Mouse (Mus musculus): Measurements from ENCODE around the gene Treh. TPM values are rescaled to one million over a fixed set of nuclear protein-coding genes. Genes with fewer than 3 reads are reported as not detected.
A peak's percentile ranks its signal among the peaks of the same experiment; 100 is the strongest.

Treh gene
- polyA plus RNA-seq, 1 experiment, result not detected

DNA sequence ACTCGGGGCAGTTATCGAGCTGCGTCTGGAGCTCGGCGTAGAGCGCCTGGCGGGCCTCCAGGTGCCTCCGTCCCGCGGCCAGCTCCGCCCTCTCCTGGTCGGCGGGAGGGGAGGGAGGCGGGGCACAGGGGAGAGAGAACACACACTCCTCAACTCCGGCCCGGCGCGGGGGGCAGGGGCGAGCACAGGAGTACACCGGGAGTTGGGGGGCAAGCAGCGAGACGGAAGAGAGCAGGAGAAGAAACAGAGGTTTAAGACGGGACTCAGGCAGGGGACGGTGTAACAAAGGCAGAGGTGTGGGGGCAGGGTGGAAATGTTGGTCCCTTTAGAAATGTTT, 35.4 kb downstream of the Treh start:
- H3K9me3 ChIP-seq (ENCODE audit: control insufficient read depth, low read length), result no peaks in the 10 kb centered on the region
- H3K4me3 ChIP-seq (replicated peaks), result peak overlapping the region; percentile 36
- H3K36me3 ChIP-seq (ENCODE audit: control insufficient read depth), result peaks cover 2% of the 10 kb centered on the region; the same call in 1 of the 2 replicates
- H3K27me3 ChIP-seq (ENCODE audit: control insufficient read depth), result peaks cover 22% of the 10 kb centered on the region
- no peak for TF ChIP-seq TAL1 (IDR thresholded peaks at IDR 0.05; ENCODE audit: low read length)
- no peak for TF ChIP-seq GATA1 (IDR thresholded peaks at IDR 0.05; ENCODE audit: low read length)
- peaks cover 20% of the 10 kb centered on the region for H3K4me1 ChIP-seq (ENCODE audit: control insufficient read depth)

DNA sequence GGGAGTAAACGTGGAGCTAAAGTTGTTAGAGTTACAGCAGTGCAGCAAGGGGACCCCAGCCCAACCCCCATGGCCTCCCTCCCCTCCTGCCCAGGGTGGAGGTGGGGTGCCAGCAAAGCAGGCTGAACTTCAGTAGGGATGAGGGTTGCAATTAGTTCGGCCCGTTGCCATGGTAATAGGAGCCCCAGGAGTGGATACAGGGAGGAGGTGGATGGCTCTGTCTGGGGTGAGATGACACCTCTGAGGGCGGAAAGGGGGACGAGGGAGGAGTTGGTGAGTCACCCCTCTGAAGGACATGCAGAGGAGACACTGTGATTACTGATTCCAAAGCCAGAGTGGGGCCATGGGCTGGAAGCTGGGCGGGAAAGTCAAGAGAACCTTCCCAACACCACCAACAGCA, 35.9 kb downstream of the Treh start:
- H3K4me3 ChIP-seq (replicated peaks), result no peak overlapping the region
- no peaks in the 10 kb centered on the region for H3K9me3 ChIP-seq (ENCODE audit: control insufficient read depth, low read length)
- TF ChIP-seq GATA1 (IDR thresholded peaks at IDR 0.05; ENCODE audit: low read length), result no peak
- TF ChIP-seq TAL1 (IDR thresholded peaks at IDR 0.05; ENCODE audit: low read length), result no peak
- H3K27me3 ChIP-seq (ENCODE audit: control insufficient read depth), result peaks cover 22% of the 10 kb centered on the region
- peaks cover 25% of the 10 kb centered on the region for H3K4me1 ChIP-seq (ENCODE audit: control insufficient read depth)
- peaks cover 2% of the 10 kb centered on the region; the same call in 1 of the 2 replicates for H3K36me3 ChIP-seq (ENCODE audit: control insufficient read depth)

DNA sequence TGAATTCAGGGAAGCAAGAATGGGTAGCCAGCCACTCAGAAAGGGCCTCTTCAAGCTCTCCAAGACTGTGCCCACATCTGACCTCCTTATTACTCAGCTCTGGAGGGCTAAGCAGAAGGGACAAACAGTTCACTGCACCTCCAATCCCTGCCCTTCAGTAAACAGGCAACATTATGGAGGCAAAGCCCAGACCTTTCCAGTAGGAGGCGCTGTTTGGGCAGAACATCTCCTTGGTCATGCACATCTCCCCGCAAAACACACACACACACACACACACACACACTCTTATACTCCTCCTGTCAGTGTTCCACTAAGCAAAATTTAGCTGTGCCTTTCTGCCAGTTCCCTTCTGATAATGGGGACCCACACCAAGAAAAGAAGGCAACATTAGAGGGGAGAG, 36.6 kb downstream of the Treh start:
- Histone ChIP-seq H3K27me3 (ENCODE audit: control insufficient read depth) (peaks cover 22% of the 10 kb centered on the region), H3K4me1 (ENCODE audit: control insufficient read depth) (peaks cover 25% of the 10 kb centered on the region), H3K4me3 (replicated peaks) (no peak overlapping the region), H3K9me3 (ENCODE audit: control insufficient read depth, low read length) (no peaks in the 10 kb centered on the region), H3K36me3 (ENCODE audit: control insufficient read depth) (peaks cover 2% of the 10 kb centered on the region; the same call in 1 of the 2 replicates)
- TF ChIP-seq TAL1 (IDR thresholded peaks at IDR 0.05; ENCODE audit: low read length), result no peak
- no peak for TF ChIP-seq GATA1 (IDR thresholded peaks at IDR 0.05; ENCODE audit: low read length)

DNA sequence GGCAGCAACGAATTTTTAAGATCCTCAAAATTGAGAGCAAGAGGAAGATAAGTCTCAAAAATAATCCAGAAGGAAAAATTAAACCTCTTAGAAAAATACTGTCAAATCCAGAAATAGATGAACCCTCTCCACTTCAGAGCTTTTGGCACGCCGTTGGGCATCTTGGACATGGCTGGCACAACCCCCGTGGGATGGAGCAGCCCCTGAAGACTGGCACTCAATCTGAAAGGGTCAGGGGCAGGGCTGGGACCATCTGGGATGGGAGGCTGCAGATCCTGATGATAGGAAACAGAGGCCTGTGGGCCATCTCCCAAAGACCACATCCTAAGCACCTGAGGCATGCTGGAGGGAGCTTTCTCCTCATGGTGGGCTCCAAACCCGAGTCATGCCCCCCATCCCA, 37.2 kb downstream of the Treh start:
- TF ChIP-seq TAL1 (IDR thresholded peaks at IDR 0.05; ENCODE audit: low read length) (no peak), GATA1 (IDR thresholded peaks at IDR 0.05; ENCODE audit: low read length) (no peak)
- Histone ChIP-seq H3K27me3 (ENCODE audit: control insufficient read depth) (peaks cover 22% of the 10 kb centered on the region), H3K4me3 (replicated peaks) (no peak overlapping the region), H3K36me3 (ENCODE audit: control insufficient read depth) (peaks cover 2% of the 10 kb centered on the region; the same call in 1 of the 2 replicates), H3K9me3 (ENCODE audit: control insufficient read depth, low read length) (no peaks in the 10 kb centered on the region), H3K4me1 (ENCODE audit: control insufficient read depth) (peaks cover 25% of the 10 kb centered on the region)

DNA sequence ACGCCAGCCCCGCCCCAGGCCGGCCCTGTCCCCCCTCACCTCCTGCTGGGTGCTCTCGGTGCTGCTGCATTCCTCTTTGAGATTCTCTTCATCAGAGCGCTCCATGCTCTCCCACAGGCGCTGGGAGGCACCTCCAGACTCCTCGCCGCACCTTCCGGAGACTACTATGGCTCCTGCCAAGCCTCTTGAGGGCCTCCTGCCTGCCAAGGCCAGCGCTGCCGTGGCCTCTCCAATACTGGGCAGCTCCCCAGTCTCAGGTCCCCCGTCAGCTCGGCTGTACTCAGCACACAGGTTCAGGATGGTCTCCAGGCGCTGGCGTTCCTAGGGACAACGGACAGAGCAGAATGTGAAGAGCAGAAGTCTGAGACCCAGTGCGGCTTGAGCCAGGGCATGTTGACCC, 38.6 kb downstream of the Treh start:
- Histone ChIP-seq H3K27me3 (ENCODE audit: control insufficient read depth) (peaks cover 22% of the 10 kb centered on the region), H3K9me3 (ENCODE audit: control insufficient read depth, low read length) (no peaks in the 10 kb centered on the region), H3K4me3 (replicated peaks) (no peak overlapping the region), H3K36me3 (ENCODE audit: control insufficient read depth) (peaks cover 2% of the 10 kb centered on the region; the same call in 1 of the 2 replicates), H3K4me1 (ENCODE audit: control insufficient read depth) (peaks cover 26% of the 10 kb centered on the region)
- no peak for TF ChIP-seq TAL1 (IDR thresholded peaks at IDR 0.05; ENCODE audit: low read length)
- TF ChIP-seq GATA1 (IDR thresholded peaks at IDR 0.05; ENCODE audit: low read length), result no peak

DNA sequence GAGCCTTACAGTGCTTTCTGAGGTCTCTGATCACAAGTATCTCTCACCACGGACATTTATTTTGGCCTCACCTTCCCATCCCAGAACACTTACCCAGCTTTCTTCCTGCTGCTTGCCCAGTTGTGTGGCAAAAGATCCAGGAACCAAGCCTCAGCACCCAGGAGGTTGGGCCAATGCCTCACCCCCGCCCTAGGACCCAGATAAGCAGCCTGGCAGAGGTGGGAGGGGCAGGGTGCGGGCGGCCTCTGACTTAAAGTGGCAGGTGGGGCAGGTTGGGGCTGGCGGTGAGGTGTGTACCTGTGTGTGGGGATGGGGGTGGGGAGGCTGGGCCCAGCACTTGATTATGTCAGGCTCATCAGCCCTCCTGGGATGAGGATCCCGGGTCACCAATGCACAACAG, 40.0 kb downstream of the Treh start:
- peaks cover 10% of the 10 kb centered on the region for H3K27me3 ChIP-seq (ENCODE audit: control insufficient read depth)
- H3K4me3 ChIP-seq (replicated peaks), result no peak overlapping the region
- no peaks in the 10 kb centered on the region for H3K9me3 ChIP-seq (ENCODE audit: control insufficient read depth, low read length)
- peaks cover 31% of the 10 kb centered on the region for H3K4me1 ChIP-seq (ENCODE audit: control insufficient read depth)
- H3K36me3 ChIP-seq (ENCODE audit: control insufficient read depth), result peaks cover 2% of the 10 kb centered on the region; the same call in 1 of the 2 replicates
- TF ChIP-seq GATA1 (IDR thresholded peaks at IDR 0.05; ENCODE audit: low read length), result no peak
- TF ChIP-seq TAL1 (IDR thresholded peaks at IDR 0.05; ENCODE audit: low read length), result no peak

DNA sequence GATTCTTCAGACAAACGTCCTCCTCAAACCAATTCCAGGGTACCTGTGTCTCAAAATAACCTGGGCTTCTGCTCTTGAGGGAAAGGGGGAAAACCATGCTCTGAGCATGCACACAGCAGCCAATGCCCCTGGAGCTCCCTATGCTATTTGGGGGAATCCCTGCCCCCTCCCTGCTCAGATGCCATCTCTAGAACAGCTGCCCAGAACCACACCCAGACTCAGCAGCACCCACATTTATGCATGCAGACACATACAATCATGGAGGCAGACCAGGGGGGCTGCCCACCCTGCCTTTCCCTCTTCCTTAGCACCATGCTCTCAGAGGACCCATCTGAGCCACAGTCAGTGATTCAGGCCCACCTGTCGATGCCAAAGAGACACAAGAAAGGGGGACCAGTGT, 40.5 kb downstream of the Treh start:
- Histone ChIP-seq H3K27me3 (ENCODE audit: control insufficient read depth) (peaks cover 5% of the 10 kb centered on the region), H3K36me3 (ENCODE audit: control insufficient read depth) (peaks cover 2% of the 10 kb centered on the region; the same call in 1 of the 2 replicates), H3K9me3 (ENCODE audit: control insufficient read depth, low read length) (no peaks in the 10 kb centered on the region), H3K4me3 (replicated peaks) (no peak overlapping the region), H3K4me1 (ENCODE audit: control insufficient read depth) (peaks cover 26% of the 10 kb centered on the region)
- no peak for TF ChIP-seq GATA1 (IDR thresholded peaks at IDR 0.05; ENCODE audit: low read length)
- no peak for TF ChIP-seq TAL1 (IDR thresholded peaks at IDR 0.05; ENCODE audit: low read length)

DNA sequence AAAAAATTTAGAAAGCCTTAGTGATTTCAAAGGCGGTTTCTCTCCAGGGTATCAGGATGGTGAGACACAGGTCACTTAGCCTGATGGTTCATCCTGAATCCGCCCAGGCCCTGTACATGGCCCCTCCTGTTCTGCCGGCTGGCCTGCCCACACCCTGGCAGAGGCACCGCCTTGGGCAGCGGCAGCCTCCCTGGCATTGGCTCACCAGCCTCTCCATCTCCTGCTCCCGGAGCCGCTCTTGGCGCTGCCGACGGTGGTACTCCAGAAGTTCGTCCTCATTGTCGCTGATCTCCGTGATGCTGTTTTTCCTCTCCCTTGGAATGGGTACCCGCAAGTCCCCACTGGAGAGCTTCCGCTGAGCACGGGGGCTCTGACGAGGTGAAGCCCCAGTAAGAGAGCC, 42.1 kb downstream of the Treh start:
- Histone ChIP-seq H3K36me3 (ENCODE audit: control insufficient read depth) (peaks cover 2% of the 10 kb centered on the region; the same call in 1 of the 2 replicates), H3K9me3 (ENCODE audit: control insufficient read depth, low read length) (no peaks in the 10 kb centered on the region), H3K4me1 (ENCODE audit: control insufficient read depth) (peaks cover 38% of the 10 kb centered on the region), H3K4me3 (replicated peaks) (no peak overlapping the region), H3K27me3 (ENCODE audit: control insufficient read depth) (peaks cover 1% of the 10 kb centered on the region)
- TF ChIP-seq TAL1 (IDR thresholded peaks at IDR 0.05; ENCODE audit: low read length) (no peak), GATA1 (IDR thresholded peaks at IDR 0.05; ENCODE audit: low read length) (no peak)

DNA sequence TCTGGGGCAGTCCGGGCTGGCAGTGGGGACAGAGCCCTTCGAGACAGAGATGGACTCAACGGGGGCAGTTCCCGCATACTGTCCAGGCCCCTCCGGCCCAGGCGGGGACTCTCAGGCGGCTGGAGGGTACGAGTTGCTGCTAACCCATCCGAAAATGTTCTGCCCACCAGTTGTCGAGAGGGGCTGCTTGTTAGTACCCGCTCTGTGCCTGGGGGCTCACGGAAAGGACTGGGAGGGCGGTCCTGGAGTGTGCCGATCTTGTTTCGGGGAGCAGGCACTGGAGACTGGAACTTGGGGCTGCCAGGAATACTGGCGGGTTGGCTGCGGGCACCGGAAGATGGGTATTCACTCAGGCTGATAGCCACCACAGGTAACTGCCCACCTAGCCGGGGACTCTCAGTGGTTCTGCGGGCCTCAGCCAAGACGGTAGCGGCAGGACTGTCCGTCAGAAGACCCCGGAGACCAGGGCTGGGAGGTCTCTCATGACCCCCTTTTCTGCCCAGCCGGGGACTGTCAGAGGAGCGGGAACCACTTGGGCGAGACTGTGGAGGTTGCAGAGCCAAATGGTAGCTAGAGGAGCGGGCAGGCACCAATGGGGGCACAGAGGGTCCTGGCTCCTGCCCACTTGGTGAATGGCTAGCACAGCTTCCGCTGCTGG, 42.8 kb downstream of the Treh start:
- Histone ChIP-seq H3K36me3 (ENCODE audit: control insufficient read depth) (no peaks in the 10 kb centered on the region; the same call in 1 of the 2 replicates), H3K9me3 (ENCODE audit: control insufficient read depth, low read length) (no peaks in the 10 kb centered on the region), H3K27me3 (ENCODE audit: control insufficient read depth) (peaks cover 9% of the 10 kb centered on the region), H3K4me1 (ENCODE audit: control insufficient read depth) (peaks cover 46% of the 10 kb centered on the region), H3K4me3 (replicated peaks) (no peak overlapping the region)
- no peak for TF ChIP-seq GATA1 (IDR thresholded peaks at IDR 0.05; ENCODE audit: low read length)
- no peak for TF ChIP-seq TAL1 (IDR thresholded peaks at IDR 0.05; ENCODE audit: low read length)
